Mouse (Mus musculus) embryo, embryonic 10.5 days (tissue): ENCODE results near the gene Gm28510.
"Not testable (repeated sequence)": the region's sequence is repeated elsewhere in the genome, so short reads cannot be mapped to it uniquely, and the experiment has no call there.

Experiments
- DNase-seq: peaks from one replicate; pipeline ENCODE4 v3.0.0-alpha.2; 2015; ENCODE audit warnings: low spot score

Gene Gm28510

GRCm38 (mm10) chrY:10412437-10412836, at the start of gene Gm28510:
Gene Gm28510, plus strand, starts transcription at chrY:10412737.
- not testable (repeated sequence) for DNase-seq
